Mouse (Mus musculus) adipocyte (in vitro differentiated cells): ENCODE measurements around the gene Slc4a11.
"Not testable (repeated sequence)": the region's sequence is repeated elsewhere in the genome, so short reads cannot be mapped to it uniquely, and the experiment has no call there.

ENCODE experiments used
- DNase-seq: peaks from one replicate; pipeline ENCODE4 v3.0.0-alpha.2; 2016; ENCODE audit warnings: low spot score

The Slc4a11 gene

GRCm38 (mm10) chr2:130679154-130679553, 18.2 kb downstream of the Slc4a11 start:
- no peak for DNase-seq

DNA sequence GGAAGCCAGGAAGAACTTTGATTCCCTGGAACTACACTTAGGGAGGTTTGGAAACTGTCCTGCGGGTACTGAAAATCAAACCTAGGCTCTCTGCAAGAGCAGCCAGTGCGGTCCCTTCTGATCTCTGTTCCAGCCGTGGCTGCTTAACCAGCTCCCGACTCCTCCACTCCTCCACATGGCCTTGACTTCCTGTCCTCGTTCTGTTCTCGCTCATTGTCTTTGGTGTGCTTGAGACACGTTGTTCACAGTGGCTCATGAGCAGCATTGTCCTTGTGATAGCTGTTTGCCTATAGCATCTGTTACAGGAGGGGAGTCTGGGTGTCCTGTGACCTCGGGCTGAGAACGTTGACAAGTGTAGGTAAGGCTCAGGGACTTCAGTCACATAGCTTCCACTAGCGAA, 20.1 kb downstream of the Slc4a11 start:
- no peak for DNase-seq

DNA sequence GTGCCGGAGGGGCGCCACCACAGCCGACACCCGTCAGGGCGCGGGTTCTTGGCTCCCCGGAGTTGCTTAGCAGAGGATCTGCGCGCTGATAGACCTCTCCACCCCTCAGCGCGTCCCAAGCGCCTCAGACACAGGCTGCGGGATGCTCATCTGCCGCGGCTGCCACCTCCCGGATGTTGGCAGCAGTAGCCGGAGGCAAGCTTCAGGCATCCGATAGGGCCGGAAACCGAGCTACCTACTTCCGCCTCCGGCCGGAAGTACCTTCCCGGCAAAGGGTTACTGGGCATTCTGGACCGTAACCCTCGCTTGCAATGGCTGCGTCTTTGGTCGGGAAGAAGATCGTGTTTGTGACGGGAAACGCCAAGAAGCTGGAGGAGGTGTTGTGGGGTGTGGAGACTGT, 29.8 kb downstream of the Slc4a11 start, which contains the start of gene Itpa:
TSS of gene Itpa (plus strand) at position 52 of the 400 bp plus-strand sequence.
- DNase-seq = peak; percentile 93

DNA sequence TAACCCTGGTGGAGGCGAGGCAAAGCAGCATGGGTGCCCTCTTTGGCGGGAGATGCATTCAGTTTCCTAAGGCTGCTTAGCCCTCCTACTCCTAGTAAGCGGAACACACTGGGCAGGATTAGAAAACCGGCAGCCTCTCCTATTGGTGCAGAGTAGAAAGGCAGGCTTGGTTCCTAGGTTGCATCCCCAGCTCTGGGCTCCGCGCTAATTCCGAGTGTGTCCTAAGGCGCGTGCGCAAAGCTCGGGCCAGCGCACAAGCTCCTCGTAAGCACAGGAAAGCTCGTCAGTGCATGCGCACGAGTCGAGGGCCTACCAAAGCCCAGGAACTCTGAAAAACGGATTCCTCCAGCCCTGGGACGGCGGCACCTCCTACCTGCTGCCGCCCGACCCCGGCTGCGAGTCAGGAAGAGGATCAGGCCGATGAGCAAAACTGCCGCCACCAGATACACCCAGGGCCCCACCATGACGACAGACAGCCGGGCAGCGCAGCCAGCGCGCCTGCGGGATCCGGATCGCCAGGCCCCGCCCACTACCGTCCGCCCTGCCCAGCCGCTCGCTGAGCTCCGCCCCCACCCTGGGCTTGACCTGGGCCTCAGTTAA, 33.1 kb downstream of the Slc4a11 start, which contains the start of gene Ddrgk1:
TSS of gene Ddrgk1 (minus strand) at position 558 of the 600 bp plus-strand sequence.
- peak; percentile 98 for DNase-seq

GRCm38 (mm10) chr2:130663342-130663741, 34.0 kb downstream of the Slc4a11 start:
- DNase-seq = no peak

- no peak for DNase-seq
Observed at GRCm38 (mm10) chr2:130658530-130658929, 38.8 kb downstream of the Slc4a11 start.

- DNase-seq = no peak
Observed at GRCm38 (mm10) chr2:130657541-130657940, 39.8 kb downstream of the Slc4a11 start.

DNA sequence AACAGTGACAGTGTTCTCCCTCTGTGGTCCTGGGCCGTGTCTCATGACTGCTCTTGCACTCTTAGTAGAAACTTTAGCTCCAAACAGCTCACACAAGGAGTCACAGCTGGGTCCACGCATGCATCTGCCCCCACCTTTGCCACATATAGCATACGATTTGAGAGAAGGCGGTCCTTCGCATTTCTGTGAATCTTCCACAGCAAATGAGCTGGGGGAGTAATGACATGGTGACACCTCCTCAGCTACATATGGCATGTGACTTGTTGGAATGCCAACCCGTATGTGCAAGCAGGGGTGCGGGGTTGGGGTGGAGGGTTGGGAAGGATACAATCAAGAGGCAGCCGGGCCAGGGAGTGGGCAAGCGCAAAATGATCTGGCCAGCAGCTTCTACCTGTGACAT, 40.8 kb downstream of the Slc4a11 start:
- no peak for DNase-seq

DNA sequence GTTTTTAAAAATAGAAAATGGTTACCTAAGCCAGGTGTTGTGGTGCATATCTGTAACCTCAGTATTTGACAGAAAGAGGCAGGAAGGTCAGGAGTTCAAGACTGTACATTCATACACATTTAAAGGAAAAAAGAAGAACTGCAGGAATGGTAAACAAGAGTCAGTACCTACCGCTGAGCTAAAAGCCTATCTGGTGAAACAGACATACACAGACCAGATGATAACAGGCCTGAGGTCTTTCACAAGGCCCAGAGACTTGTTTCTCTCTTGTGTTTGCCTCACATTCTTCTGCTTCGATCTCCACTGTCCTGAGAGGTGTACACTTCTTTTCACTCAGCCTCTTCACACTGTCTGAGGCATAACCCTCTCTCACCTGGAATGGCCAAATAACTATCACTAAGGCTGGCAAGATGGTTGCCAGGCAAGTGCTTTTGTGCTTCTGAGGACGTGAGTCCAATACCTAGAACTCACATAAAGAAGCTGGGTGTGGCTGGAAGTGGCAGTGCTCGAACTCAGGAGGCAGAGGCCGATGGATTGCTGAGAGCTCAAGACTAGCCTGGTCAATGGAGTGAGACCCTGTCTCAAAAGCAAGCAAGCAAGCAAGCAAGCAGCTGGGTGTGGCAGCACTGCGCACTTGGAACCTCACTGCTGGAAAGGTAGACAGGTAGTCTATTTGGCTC, 41.5 kb downstream of the Slc4a11 start:
- DNase-seq = no peak

DNA sequence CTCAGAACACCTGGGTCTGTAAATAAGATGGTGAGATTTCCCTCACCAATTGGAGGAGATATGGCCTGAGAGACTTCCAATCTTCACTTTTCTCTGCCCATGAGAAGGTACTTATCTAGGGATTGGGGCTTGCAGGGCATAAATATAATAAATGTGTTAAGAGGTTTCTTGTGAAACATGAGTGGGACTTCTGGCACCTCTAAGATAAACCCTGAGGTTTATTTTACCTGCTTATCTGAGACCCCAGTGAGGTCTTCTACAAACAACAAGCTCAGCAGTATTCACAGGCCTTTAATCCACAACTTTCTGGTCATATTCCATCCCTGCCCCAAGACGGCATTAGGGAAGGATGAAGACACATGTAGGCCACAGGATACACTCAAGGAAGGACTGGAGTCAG, 43.6 kb downstream of the Slc4a11 start:
- no peak for DNase-seq

DNA sequence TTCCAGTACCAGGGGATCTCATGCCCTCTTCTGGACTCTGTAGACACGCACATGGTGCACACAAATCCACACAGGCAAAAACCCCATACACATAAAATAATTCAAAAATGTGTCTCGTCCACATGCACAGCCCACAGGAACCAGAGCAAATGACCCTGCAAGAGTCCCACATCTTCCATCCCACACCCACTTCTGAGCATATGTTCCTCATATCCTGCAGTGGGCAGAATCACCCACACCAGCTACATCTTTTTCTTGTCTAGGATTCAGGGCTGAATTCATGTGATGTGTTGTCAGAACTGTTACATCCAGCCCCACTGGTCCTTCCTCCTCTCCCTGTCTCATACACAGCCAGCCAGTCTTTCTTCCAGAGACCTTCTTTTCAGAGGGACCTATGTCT, 44.0 kb downstream of the Slc4a11 start:
- no peak for DNase-seq

DNA sequence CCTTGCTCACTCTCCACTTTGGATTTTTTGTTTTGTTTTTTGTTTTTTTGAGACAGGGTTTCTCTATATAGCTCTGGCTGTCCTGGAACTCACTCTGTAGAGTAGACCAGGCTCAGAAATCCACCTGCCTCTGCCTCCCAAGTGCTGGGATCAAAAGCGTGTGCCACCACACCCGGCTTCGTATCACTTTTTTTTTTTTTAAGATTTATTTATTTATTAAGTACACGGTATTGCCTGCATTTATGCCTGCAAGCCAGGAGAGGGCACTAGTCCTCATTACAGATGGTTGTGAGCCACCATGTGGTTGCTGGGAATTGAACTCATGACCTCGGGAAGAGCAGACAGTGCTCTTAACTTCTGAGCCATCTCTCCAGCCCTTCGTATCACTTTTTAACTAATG, 48.3 kb downstream of the Slc4a11 start:
- DNase-seq = not testable (repeated sequence)

GRCm38 (mm10) chr2:130645198-130645597, 52.1 kb downstream of the Slc4a11 start:
- DNase-seq = no peak

- DNase-seq = peak; percentile 84
Observed at GRCm38 (mm10) chr2:130642684-130643369, 54.5 kb downstream of the Slc4a11 start, which contains the start of gene Lzts3. Gene Lzts3 (minus strand): TSS chr2:130642803.

DNA sequence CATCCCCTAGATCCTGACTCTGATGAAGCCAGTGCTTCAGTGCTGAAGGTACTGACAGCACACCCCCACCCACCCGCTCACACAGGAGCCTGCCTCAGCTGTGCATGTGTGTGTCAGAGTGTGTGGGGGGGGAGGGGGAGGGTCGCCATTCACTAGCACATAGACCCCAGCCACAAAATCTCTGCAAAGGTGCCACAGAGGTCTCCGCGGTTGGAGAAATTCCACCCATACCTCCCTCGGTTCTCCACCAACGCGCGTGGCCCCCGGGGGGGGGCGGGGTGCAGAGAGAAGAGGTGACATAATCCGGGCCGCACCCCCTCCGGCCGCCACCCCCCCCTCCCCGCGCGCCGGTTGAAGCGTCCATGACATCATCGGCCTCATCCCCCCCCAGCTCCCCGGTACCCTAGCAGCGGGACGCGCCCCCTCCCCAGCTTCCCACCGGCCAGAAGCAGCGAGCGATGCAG, 55.1 kb downstream of the Slc4a11 start:
- DNase-seq = no peak

DNA sequence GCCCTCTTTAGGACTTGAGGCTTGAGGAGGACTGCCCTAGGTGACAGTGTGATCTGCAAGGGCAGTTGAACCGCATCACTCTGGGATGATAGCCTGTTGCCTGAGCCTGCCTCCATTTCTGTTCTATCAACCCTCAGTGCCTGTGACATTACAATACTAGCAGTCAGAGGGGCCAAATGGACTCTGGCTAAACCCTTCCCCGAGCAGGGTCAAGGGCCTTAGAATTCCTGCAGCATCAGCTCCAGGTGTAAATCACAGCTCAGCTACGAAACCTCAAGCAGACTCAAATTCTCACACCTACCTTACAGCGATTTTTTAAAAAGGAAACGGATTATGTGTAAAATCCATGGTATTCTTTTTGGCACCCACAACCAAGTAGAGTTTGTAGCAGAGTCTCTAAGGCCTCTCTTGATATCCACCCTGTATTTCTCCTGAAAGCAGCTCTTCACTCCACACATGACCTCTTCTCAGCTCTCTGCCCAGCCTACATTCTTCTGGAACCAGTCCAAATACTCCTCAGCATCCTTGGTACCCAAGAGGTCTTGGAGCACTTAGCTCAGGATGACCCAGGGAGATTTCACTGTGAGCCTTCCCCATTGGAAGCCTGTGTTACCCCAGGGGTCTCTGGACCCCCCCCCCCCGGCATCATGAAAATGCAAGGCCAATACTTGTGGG, 55.8 kb downstream of the Slc4a11 start:
- DNase-seq = no peak

GRCm38 (mm10) chr2:130639276-130639675, 58.0 kb downstream of the Slc4a11 start:
- DNase-seq = no peak

DNA sequence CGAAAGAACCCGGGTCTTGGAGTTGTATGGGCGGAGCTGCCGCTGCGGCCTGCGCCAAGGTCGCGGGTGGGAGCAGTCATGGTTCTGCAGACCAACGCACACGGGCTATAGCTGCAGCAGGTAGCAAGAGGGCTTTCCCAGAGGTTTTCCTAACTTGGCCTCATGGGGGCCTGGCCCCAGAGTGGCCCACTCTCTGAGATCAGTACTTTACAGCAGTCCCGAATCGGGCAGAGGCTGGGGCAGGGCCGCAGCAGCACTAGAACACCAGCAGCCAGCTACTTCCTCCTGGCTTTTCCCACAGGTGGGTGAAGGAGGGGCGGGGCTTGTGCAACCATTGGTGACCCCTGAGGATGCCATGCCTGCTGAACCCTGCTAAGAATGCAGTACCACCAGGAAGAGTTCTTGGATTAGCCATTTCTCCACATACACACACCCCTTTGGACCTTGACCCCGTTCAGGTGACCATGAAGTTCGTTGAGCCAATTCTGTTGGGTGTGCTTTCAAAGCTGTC, 59.2 kb downstream of the Slc4a11 start:
- DNase-seq = no peak

DNA sequence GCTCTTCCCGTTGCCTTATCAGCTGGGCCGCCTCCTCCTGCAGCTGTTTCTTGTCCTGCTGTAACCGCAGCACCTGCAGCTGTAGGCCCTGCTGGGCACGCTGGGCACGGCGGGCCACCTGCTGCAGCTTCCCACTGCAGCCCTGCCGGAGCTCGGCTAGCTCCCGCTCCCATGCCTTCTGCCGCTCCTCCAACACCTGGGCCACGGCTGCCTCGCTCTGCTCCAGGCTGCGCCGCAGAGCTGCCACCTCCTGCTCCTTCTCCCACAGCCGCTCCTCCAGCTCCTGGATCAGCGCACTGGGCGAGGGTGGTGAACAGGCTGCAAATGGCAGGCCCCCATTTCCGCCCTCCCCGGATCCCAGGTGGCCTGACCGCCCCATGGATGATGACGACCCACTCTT, 61.5 kb downstream of the Slc4a11 start:
- no peak for DNase-seq

GRCm38 (mm10) chr2:130634739-130635411, 62.4 kb downstream of the Slc4a11 start:
- DNase-seq = no peak
